Mouse (Mus musculus): ENCODE measurements around the gene Glrx5.

Gene Glrx5

GRCm38 (mm10) chr12:105031081-105032058 is 1.1 kb upstream of the Glrx5 start:
- DNase-seq (ENCODE audit: low spot score in 2 of 2), result no peak

GRCm38 (mm10) chr12:105032832-105033775 is 616 bp downstream of the Glrx5 start:
- DNase-seq (ENCODE audit: low spot score in 2 of 2), result no peak

- no peak for DNase-seq (ENCODE audit: low spot score in 2 of 2)
These were observed 1.8 kb downstream of the Glrx5 start for GRCm38 (mm10) chr12:105034130-105034769.

GRCm38 (mm10) chr12:105038211-105038610 is 5.7 kb downstream of the Glrx5 start:
- DNase-seq (ENCODE audit: low spot score in 2 of 2), result no peak

GRCm38 (mm10) chr12:105038918-105039317 is 6.4 kb downstream of the Glrx5 start:
- DNase-seq (ENCODE audit: low spot score in 2 of 2), result no peak

- no peak for DNase-seq (ENCODE audit: low spot score in 2 of 2)
These were observed 7.2 kb downstream of the Glrx5 start for GRCm38 (mm10) chr12:105039578-105040289.

- DNase-seq (ENCODE audit: low spot score in 2 of 2), result no peak
These were observed 8.5 kb downstream of the Glrx5 start for GRCm38 (mm10) chr12:105040950-105041349.

GRCm38 (mm10) chr12:105043081-105043480 is 10.6 kb downstream of the Glrx5 start:
- no peak for DNase-seq (ENCODE audit: low spot score in 2 of 2)

- no peak for DNase-seq (ENCODE audit: low spot score in 2 of 2)
These were observed 12.3 kb downstream of the Glrx5 start for GRCm38 (mm10) chr12:105044775-105045174.

GRCm38 (mm10) chr12:105048301-105048863 is 15.9 kb downstream of the Glrx5 start:
- DNase-seq (ENCODE audit: low spot score in 2 of 2), result no peak

GRCm38 (mm10) chr12:105049813-105050212 is 17.3 kb downstream of the Glrx5 start:
- DNase-seq (ENCODE audit: low spot score in 2 of 2), result no peak

GRCm38 (mm10) chr12:105050898-105051297 is 18.4 kb downstream of the Glrx5 start:
- peak; percentile 75 to 80 for DNase-seq (ENCODE audit: low spot score in 2 of 2)

GRCm38 (mm10) chr12:105054041-105054440 is 21.6 kb downstream of the Glrx5 start:
- no peak for DNase-seq (ENCODE audit: low spot score in 2 of 2)

GRCm38 (mm10) chr12:105055308-105055707 is 22.8 kb downstream of the Glrx5 start:
- no peak for DNase-seq (ENCODE audit: low spot score in 2 of 2)

GRCm38 (mm10) chr12:105060006-105060405 is 27.5 kb downstream of the Glrx5 start:
- DNase-seq (ENCODE audit: low spot score in 2 of 2), result no peak

- DNase-seq (ENCODE audit: low spot score in 2 of 2), result no peak
These were observed 31.0 kb downstream of the Glrx5 start for GRCm38 (mm10) chr12:105063201-105064134.

GRCm38 (mm10) chr12:105064168-105064567 is 31.7 kb downstream of the Glrx5 start:
- DNase-seq (ENCODE audit: low spot score in 2 of 2), result no peak

- no peak for DNase-seq (ENCODE audit: low spot score in 2 of 2)
These were observed 32.6 kb downstream of the Glrx5 start for GRCm38 (mm10) chr12:105065119-105065518.

- DNase-seq (ENCODE audit: low spot score in 2 of 2), result no peak
These were observed 34.0 kb downstream of the Glrx5 start for GRCm38 (mm10) chr12:105066523-105066922.

GRCm38 (mm10) chr12:105068911-105069310 is 36.4 kb downstream of the Glrx5 start:
- no peak for DNase-seq (ENCODE audit: low spot score in 2 of 2)
